Mouse (Mus musculus) embryonic fibroblast, embryonic 13.5 days (primary cell): ENCODE results near the gene H2-Ob.

Source experiments
- CTCF ChIP-seq: IDR thresholded peaks from 2 replicates; pipeline ENCODE4 v1.5.1; 2011; ENCODE audit warnings: mild to moderate bottlenecking, control low read depth, low read length, moderate library complexity, borderline replicate concordance; ENCODE audit not compliant: insufficient read depth
- POLR2A ChIP-seq: IDR thresholded peaks from 2 replicates; pipeline ENCODE4 v1.6.1; 2011; ENCODE audit warnings: low read depth, mild to moderate bottlenecking, control low read depth, low read length, moderate library complexity

- no peak for TF ChIP-seq CTCF
- no peak for TF ChIP-seq POLR2A
Measured at GRCm38 (mm10) chr17:34248764-34249163, 10.1 kb downstream of the H2-Ob start.
